Mouse (Mus musculus) forebrain, embryonic 14.5 days (tissue): Measurements from ENCODE around the gene Wdr17. TPM values are rescaled to one million over a fixed set of nuclear protein-coding genes. Genes with fewer than 3 reads are reported as not detected.

Source experiments
- ATAC-seq: fragments of 200-750 bp; cut with Nextera tagmentation; 2 replicates; pipeline ENCODE4 v1.8.0; 2017; ENCODE audit warnings: mild to moderate bottlenecking, moderate library complexity
- DNase-seq: peaks from one replicate; pipeline ENCODE4 v3.0.0-alpha.2; 2015; ENCODE audit warnings: low spot score
- H3K27ac ChIP-seq: fragments of 300-500 bp; sonication (generic); 2 replicates; pipeline ENCODE4 v1.5.1; 2014; ENCODE audit warnings: low read depth, mild to moderate bottlenecking, control low read depth, low read length, moderate library complexity
- H3K27me3 ChIP-seq: fragments of 300-500 bp; sonication (generic); replicated peaks from 2 replicates; pipeline ENCODE4 v1.6.1; 2014; ENCODE audit warnings: low read length, control low read depth, mixed read lengths; ENCODE audit not compliant: control insufficient read depth, insufficient read depth
- H3K36me3 ChIP-seq: fragments of 300-500 bp; sonication (generic); 2 replicates; pipeline ENCODE4 v1.6.1; 2014; ENCODE audit warnings: low read length, control low read depth; ENCODE audit not compliant: control insufficient read depth, insufficient read depth
- H3K4me1 ChIP-seq: fragments of 300-500 bp; sonication (generic); 2 replicates; pipeline ENCODE4 v1.6.1; 2014; ENCODE audit warnings: antibody characterized with exemption, low read length, control low read depth; ENCODE audit not compliant: control insufficient read depth, insufficient read depth
- H3K4me2 ChIP-seq: fragments of 300-500 bp; sonication (generic); 2 replicates; pipeline ENCODE4 v1.6.1; 2014; ENCODE audit warnings: mild to moderate bottlenecking, control low read depth, low read length
- H3K4me3 ChIP-seq: fragments of 300-500 bp; sonication (generic); 2 replicates; pipeline ENCODE4 v1.5.1; 2014; ENCODE audit warnings: low read depth, low read length, control low read depth
- H3K9ac ChIP-seq: fragments of 300-500 bp; sonication (generic); 2 replicates; pipeline ENCODE4 v1.6.1; 2014; ENCODE audit warnings: mild to moderate bottlenecking, low read length, control low read depth, moderate library complexity
- H3K9me3 ChIP-seq: fragments of 300-500 bp; sonication (generic); replicated peaks from 2 replicates; pipeline ENCODE4 v1.6.1; 2016; ENCODE audit warnings: low read length, control low read depth, mixed read lengths; ENCODE audit not compliant: control insufficient read depth
- WGBS: fragments of 180-500 bp; shearing (Covaris S2); extraction: QIAGEN DNeasy Blood & Tissue Kit; methylation state at CpG from one replicate; pipeline ENCODE4 v1.1.7; 2014; 5-methylcytosine and 5-hydroxymethylcytosine counted together
- polyA plus RNA-seq: library from polyadenylated mRNA; unstranded; fragments of >200 nt; fragmentation: Nextera tagmentation; extraction: Ambion mirVana; gene quantifications from 2 replicates; pipeline ENCODE4 v1.2.1, GENCODE M21; 2014

Wdr17 gene
- 13.1 and 15.3 TPM in 2 replicates for polyA plus RNA-seq

GRCm38 (mm10) chr8:54886987-54887785 is at the start of gene Wdr17:
Wdr17 (minus strand) TSS chr8:54887184.
- Histone ChIP-seq H3K27ac (no peak within 1 kb of the TSS), H3K4me1 (no peaks in the 10 kb centered on the region), H3K4me2 (no peak within 1 kb of the TSS), H3K9ac (no peak within 1 kb of the TSS), H3K27me3 (no peaks in the 10 kb centered on the region), H3K36me3 (no peaks in the 10 kb centered on the region), H3K4me3 (no peak within 1 kb of the TSS), H3K9me3 (no peaks in the 10 kb centered on the region)
- WGBS: 90% methylated on average over 9 of the region's 9 CpGs
- no peak for ATAC-seq
- DNase-seq: no peak

GRCm38 (mm10) chr8:54932306-54932705 is 45.3 kb upstream of the Wdr17 start:
- H3K4me2 ChIP-seq: no peak overlapping the region
- H3K4me1 ChIP-seq: no peaks in the 10 kb centered on the region
- H3K9ac ChIP-seq: no peak overlapping the region
- H3K36me3 ChIP-seq: no peaks in the 10 kb centered on the region
- ATAC-seq (no peak), DNase-seq (no peak)
- WGBS: 67% methylated on average over 2 of the region's 2 CpGs
- no peak overlapping the region for H3K27ac ChIP-seq
- no peak overlapping the region for H3K4me3 ChIP-seq
- H3K27me3 ChIP-seq: no peaks in the 10 kb centered on the region
- no peaks in the 10 kb centered on the region for H3K9me3 ChIP-seq

- 89% methylated on average over 3 of the region's 3 CpGs for WGBS
These were observed 38.0 kb upstream of the Wdr17 start for GRCm38 (mm10) chr8:54924936-54925335.

GRCm38 (mm10) chr8:54922160-54922855 is 35.3 kb upstream of the Wdr17 start:
- H3K9me3 ChIP-seq: no peaks in the 10 kb centered on the region
- ATAC-seq: peak; percentile 64
- peak overlapping the region; percentile 53; the same call in 1 of the 2 replicates for H3K27ac ChIP-seq
- H3K4me3 ChIP-seq: no peak overlapping the region
- H3K27me3 ChIP-seq: no peaks in the 10 kb centered on the region
- DNase-seq: peak; percentile 78
- no peak overlapping the region for H3K4me2 ChIP-seq
- no peak overlapping the region for H3K9ac ChIP-seq
- no peaks in the 10 kb centered on the region for H3K36me3 ChIP-seq
- WGBS: 6% methylated on average over 2 of the region's 2 CpGs
- H3K4me1 ChIP-seq: peaks cover 7% of the 10 kb centered on the region

More at GRCm38 (mm10) chr8:54924936-54925335, 38.0 kb upstream of the Wdr17 start:
- H3K4me1 ChIP-seq: peaks cover 7% of the 10 kb centered on the region
- H3K4me2 ChIP-seq: no peak overlapping the region
- no peak overlapping the region for H3K4me3 ChIP-seq
- no peaks in the 10 kb centered on the region for H3K36me3 ChIP-seq
- no peaks in the 10 kb centered on the region for H3K9me3 ChIP-seq
- no peaks in the 10 kb centered on the region for H3K27me3 ChIP-seq
- no peak for ATAC-seq
- H3K9ac ChIP-seq: no peak overlapping the region
- DNase-seq: no peak
- no peak overlapping the region for H3K27ac ChIP-seq

GRCm38 (mm10) chr8:54917710-54918109 is 30.7 kb upstream of the Wdr17 start:
- H3K4me3 ChIP-seq: no peak overlapping the region
- H3K27ac ChIP-seq: no peak overlapping the region
- WGBS: 50% methylated on average over 4 of the region's 9 CpGs
- ATAC-seq (no peak), DNase-seq (no peak)
- H3K9ac ChIP-seq: no peak overlapping the region
- H3K4me2 ChIP-seq: no peak overlapping the region
- peaks cover 7% of the 10 kb centered on the region for H3K4me1 ChIP-seq
- H3K36me3 ChIP-seq: no peaks in the 10 kb centered on the region
- no peaks in the 10 kb centered on the region for H3K9me3 ChIP-seq
- no peaks in the 10 kb centered on the region for H3K27me3 ChIP-seq

GRCm38 (mm10) chr8:54912891-54913290 is 25.9 kb upstream of the Wdr17 start:
- ATAC-seq (no peak), DNase-seq (no peak)
- no peak overlapping the region for H3K9ac ChIP-seq
- H3K27ac ChIP-seq: no peak overlapping the region
- no peaks in the 10 kb centered on the region for H3K4me1 ChIP-seq
- H3K4me2 ChIP-seq: no peak overlapping the region
- no peaks in the 10 kb centered on the region for H3K36me3 ChIP-seq
- WGBS: over 99% methylated on average over 2 of the region's 2 CpGs
- H3K9me3 ChIP-seq: no peaks in the 10 kb centered on the region
- no peak overlapping the region for H3K4me3 ChIP-seq
- H3K27me3 ChIP-seq: no peaks in the 10 kb centered on the region

DNA sequence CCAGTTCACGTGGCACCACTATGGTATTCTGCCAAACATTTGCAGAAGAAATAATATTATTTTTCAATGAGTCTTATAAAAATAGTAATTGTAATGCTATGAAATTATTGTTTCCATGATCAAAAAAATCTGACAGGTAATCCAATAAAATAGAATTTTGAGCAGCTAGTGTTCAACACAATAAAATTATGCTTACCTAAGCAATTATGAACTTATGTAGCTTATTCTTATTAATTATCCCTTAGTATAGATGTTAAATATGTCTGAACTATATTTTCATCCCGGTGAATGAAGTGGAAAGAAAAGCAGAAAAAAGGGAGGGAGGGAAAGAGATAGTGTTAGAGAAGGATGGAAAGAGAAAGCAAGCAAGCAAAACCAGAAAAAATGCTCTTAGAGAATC is 12.5 kb upstream of the Wdr17 start:
- 84% methylated on average over 2 of the region's 2 CpGs for WGBS
- H3K4me1 ChIP-seq: no peaks in the 10 kb centered on the region
- H3K4me3 ChIP-seq: no peak overlapping the region
- no peak overlapping the region for H3K9ac ChIP-seq
- no peaks in the 10 kb centered on the region for H3K36me3 ChIP-seq
- H3K9me3 ChIP-seq: no peaks in the 10 kb centered on the region
- no peaks in the 10 kb centered on the region for H3K27me3 ChIP-seq
- ATAC-seq (no peak), DNase-seq (no peak)
- H3K27ac ChIP-seq: no peak overlapping the region
- H3K4me2 ChIP-seq: no peak overlapping the region

DNA sequence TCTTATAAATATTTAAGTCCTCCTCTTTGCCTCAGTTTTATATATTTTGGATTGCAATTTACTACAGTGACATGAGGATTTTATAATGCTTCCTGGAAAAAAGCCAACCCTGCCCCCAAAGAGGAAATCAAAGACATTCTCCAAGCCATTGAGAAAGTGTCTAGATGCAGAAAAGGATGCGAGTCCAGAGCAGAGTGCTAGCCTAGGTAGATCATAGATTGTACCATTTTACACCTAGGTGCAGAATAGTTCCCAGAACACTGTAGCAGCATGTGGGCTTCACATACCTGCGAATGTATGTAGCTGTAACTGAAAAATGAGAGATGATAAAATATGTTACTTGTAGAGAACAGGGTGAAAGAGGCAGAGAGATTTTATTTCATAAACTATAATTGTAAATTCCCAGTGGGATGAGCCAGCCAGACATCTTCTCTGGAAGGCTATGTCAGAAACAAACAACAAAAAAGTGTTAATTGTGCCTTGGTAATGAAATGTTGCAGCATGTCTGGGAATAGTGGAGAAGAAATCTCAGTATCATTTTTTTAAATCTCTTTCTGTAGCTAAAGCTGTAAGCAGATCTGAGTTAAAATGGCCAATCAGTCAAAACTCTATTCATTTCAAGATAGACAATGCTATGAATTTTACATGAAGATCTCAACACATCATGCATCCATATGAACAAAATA is 7.8 kb upstream of the Wdr17 start:
- DNase-seq (peak; percentile 25), ATAC-seq (peak; percentile 32; the same call in 1 of the 2 replicates)
- WGBS: 75% methylated on average over 2 of the region's 2 CpGs

More for the DNA sequence above, 7.8 kb upstream of the Wdr17 start:
- no peaks in the 10 kb centered on the region for H3K27me3 ChIP-seq
- no peaks in the 10 kb centered on the region for H3K36me3 ChIP-seq
- H3K4me2 ChIP-seq: no peak overlapping the region
- H3K9ac ChIP-seq: no peak overlapping the region
- 0 out of 2 replicates have a peak overlapping the region, but pooled peaks have one; percentile 33 for H3K27ac ChIP-seq
- H3K4me1 ChIP-seq: no peaks in the 10 kb centered on the region
- no peak overlapping the region for H3K4me3 ChIP-seq
- H3K9me3 ChIP-seq: no peaks in the 10 kb centered on the region
